Mouse (Mus musculus): ENCODE results near the gene Comt.

Comt gene

GRCm38 (mm10) chr16:18357977-18358376, 68.7 kb downstream of the Comt start:
- DNase-seq (ENCODE audit: low spot score in 2 of 2) = no peak

- DNase-seq (ENCODE audit: low spot score in 2 of 2) = no peak
These were observed 69.7 kb downstream of the Comt start for GRCm38 (mm10) chr16:18356961-18357360.
